Mouse (Mus musculus): ENCODE measurements at regions not wholly inside any gene's neighbourhood (a gene's known extent, or its start where the extent isn't known, plus 50 kb on each side); places are given as distances from the start of the nearest gene placed in this dataset.

- no peak for DNase-seq (ENCODE audit: low spot score)
Measured at GRCm38 (mm10) chr5:90164434-90164833, 59.4 kb downstream of the Cox18 start.

GRCm38 (mm10) chr5:90163033-90163859 lies 60.6 kb downstream of the Cox18 start:
- DNase-seq (ENCODE audit: low spot score) = no peak

GRCm38 (mm10) chr5:90160281-90160680 lies 63.5 kb downstream of the Cox18 start:
- peak; percentile 57 for DNase-seq (ENCODE audit: low spot score)

GRCm38 (mm10) chr5:90156522-90156921 lies 67.3 kb downstream of the Cox18 start:
- no peak for DNase-seq (ENCODE audit: low spot score)

- DNase-seq (ENCODE audit: low spot score) = no peak
Measured at GRCm38 (mm10) chr5:90149611-90150532, 73.9 kb downstream of the Cox18 start.

- no peak for DNase-seq (ENCODE audit: low spot score)
Measured at GRCm38 (mm10) chr5:90135971-90136370, 87.8 kb downstream of the Cox18 start.

- DNase-seq (ENCODE audit: low spot score) = no peak
Measured at GRCm38 (mm10) chr5:90107036-90107435, 116.8 kb downstream of the Cox18 start.

- no peak for DNase-seq (ENCODE audit: low spot score)
Measured at GRCm38 (mm10) chr5:90104672-90105071, 119.1 kb downstream of the Cox18 start.

- no peak for DNase-seq (ENCODE audit: low spot score)
Measured at GRCm38 (mm10) chr5:90088541-90088940, 135.3 kb downstream of the Cox18 start.

GRCm38 (mm10) chr5:90086491-90086890 lies 137.3 kb downstream of the Cox18 start:
- no peak for DNase-seq (ENCODE audit: low spot score)

- no peak for DNase-seq (ENCODE audit: low spot score)
Measured at GRCm38 (mm10) chr5:90077025-90077536, 146.7 kb downstream of the Cox18 start.

GRCm38 (mm10) chr5:90075629-90076349 lies 148.0 kb downstream of the Cox18 start:
- DNase-seq (ENCODE audit: low spot score) = peak; percentile 4

GRCm38 (mm10) chr5:90071806-90072205 lies 152.0 kb downstream of the Cox18 start:
- DNase-seq (ENCODE audit: low spot score) = no peak

- DNase-seq (ENCODE audit: low spot score) = no peak
Measured at GRCm38 (mm10) chr5:90068601-90069000, 155.2 kb downstream of the Cox18 start.

- no peak for DNase-seq (ENCODE audit: low spot score)
Measured at GRCm38 (mm10) chr5:90067817-90068216, 156.0 kb downstream of the Cox18 start.

GRCm38 (mm10) chr5:90065884-90066615 lies 157.8 kb downstream of the Cox18 start:
- no peak for DNase-seq (ENCODE audit: low spot score)

- no peak for DNase-seq (ENCODE audit: low spot score)
Measured at GRCm38 (mm10) chr5:90055686-90056085, 168.1 kb downstream of the Cox18 start.

- DNase-seq (ENCODE audit: low spot score) = no peak
Measured at GRCm38 (mm10) chr5:90052516-90052915, 169.4 kb upstream of the Adamts3 start.

- DNase-seq (ENCODE audit: low spot score) = no peak
Measured at GRCm38 (mm10) chr5:90049856-90050255, 166.7 kb upstream of the Adamts3 start.

GRCm38 (mm10) chr5:90042781-90043180 lies 159.6 kb upstream of the Adamts3 start:
- DNase-seq (ENCODE audit: low spot score) = no peak

- no peak for DNase-seq (ENCODE audit: low spot score)
Measured at GRCm38 (mm10) chr5:90033103-90033502, 150.0 kb upstream of the Adamts3 start.
